Comparison of ENCODE assay signal across 10 mouse cellular contexts in genomic region chr16:21608176-21608865, GRCm38 (mm10).
DNase-seq lines count a peak whose midpoint lies in the region; ATAC-seq lines count a peak whose summit lies in the region.
"Had no signal": no experiment of that assay in that cellular context is flagged by ENCODE, and none has a peak within 500 bp of the region (broad histone marks: within the 10 kb centered on the region; RNA-seq: fewer than 3 reads in every experiment).

No protein-coding gene starts in this region.

- H3K27ac ChIP-seq in forebrain, embryonic 15.5 days (replicated peaks): no peak overlapping the region
- no peak overlapping the region for H3K27ac ChIP-seq in forebrain, embryonic 12.5 days
- H3K27ac ChIP-seq in hindbrain, embryonic 12.5 days: 0 out of 2 replicates have a peak overlapping the region, but pooled peaks have one; percentile 49
- peak overlapping the region; percentile 57 for H3K27ac ChIP-seq in midbrain, embryonic 14.5 days (replicated peaks; ENCODE audit: low read depth, low read length)
- H3K27ac ChIP-seq: limb, embryonic 15.5 days had no signal

- no peaks in the 10 kb centered on the region for H3K36me3 ChIP-seq in forebrain, embryonic 15.5 days
- H3K36me3 ChIP-seq in forebrain, embryonic 12.5 days (replicated peaks): no peaks in the 10 kb centered on the region
- no peaks in the 10 kb centered on the region for H3K36me3 ChIP-seq in hindbrain, embryonic 12.5 days
- no peaks in the 10 kb centered on the region for H3K36me3 ChIP-seq in midbrain, embryonic 14.5 days (ENCODE audit: control insufficient read depth, insufficient read depth, low read length)
- H3K36me3 ChIP-seq: limb, embryonic 15.5 days had no signal

- intact Hi-C loops in left cerebral cortex, postnatal 25 days (cut with DNase I): loop anchor here (5.0 kb wide), 1 partner anchor 86 kb away; no protein-coding TSS in a partner anchor
- intact Hi-C loops in left cerebral cortex, postnatal 14 days (cut with DNase I): no loop called here

- WGBS in forebrain, embryonic 15.5 days: 64% methylated on average over 10 of the region's 10 CpGs
- WGBS in forebrain, embryonic 12.5 days: 84% methylated on average over 10 of the region's 10 CpGs
- 69% methylated on average over 10 of the region's 10 CpGs for WGBS in hindbrain, embryonic 12.5 days
- WGBS in midbrain, embryonic 14.5 days: 60% methylated on average over 10 of the region's 10 CpGs

- H3K9ac ChIP-seq in forebrain, embryonic 15.5 days (replicated peaks): no peak overlapping the region
- H3K9ac ChIP-seq in forebrain, embryonic 12.5 days: no peak overlapping the region
- H3K9ac ChIP-seq in hindbrain, embryonic 12.5 days: no peak overlapping the region
- no peak overlapping the region for H3K9ac ChIP-seq in midbrain, embryonic 14.5 days (replicated peaks; ENCODE audit: low read length)
- H3K9ac ChIP-seq: limb, embryonic 15.5 days had no signal

- H3K4me1 ChIP-seq in forebrain, embryonic 15.5 days: peaks cover 11% of the 10 kb centered on the region; the same call in 1 of the 2 replicates
- H3K4me1 ChIP-seq in forebrain, embryonic 12.5 days: no peaks in the 10 kb centered on the region
- H3K4me1 ChIP-seq in hindbrain, embryonic 12.5 days: peaks cover 7% of the 10 kb centered on the region; the same call in 1 of the 2 replicates
- H3K4me1 ChIP-seq in midbrain, embryonic 14.5 days (ENCODE audit: control insufficient read depth, insufficient read depth, low read length): 0 out of 2 replicates have a peak, but pooled peaks cover 11% of the 10 kb centered on the region

- ATAC-seq in forebrain, embryonic 15.5 days (replicated peaks): 0 out of 2 replicates have a peak, but pooled peaks have one; percentile 57
- ATAC-seq in forebrain, embryonic 12.5 days (ENCODE audit: low FRiP score): no peak
- peak; percentile 54; the same call in 1 of the 2 replicates for ATAC-seq in hindbrain, embryonic 12.5 days (ENCODE audit: low FRiP score)
- ATAC-seq in midbrain, embryonic 14.5 days (ENCODE audit: low FRiP score, low TSS enrichment): no peak

- H3K27me3 ChIP-seq in forebrain, embryonic 15.5 days: no peaks in the 10 kb centered on the region
- H3K27me3 ChIP-seq in forebrain, embryonic 12.5 days: no peaks in the 10 kb centered on the region
- no peaks in the 10 kb centered on the region for H3K27me3 ChIP-seq in hindbrain, embryonic 12.5 days
- no peaks in the 10 kb centered on the region for H3K27me3 ChIP-seq in midbrain, embryonic 14.5 days (ENCODE audit: control insufficient read depth, insufficient read depth, low read length)
- H3K27me3 ChIP-seq: limb, embryonic 15.5 days had no signal

- H3K4me2 ChIP-seq in forebrain, embryonic 15.5 days (replicated peaks): no peak overlapping the region
- no peak overlapping the region for H3K4me2 ChIP-seq in forebrain, embryonic 12.5 days
- H3K4me2 ChIP-seq in hindbrain, embryonic 12.5 days (replicated peaks): no peak overlapping the region
- no peak overlapping the region for H3K4me2 ChIP-seq in midbrain, embryonic 14.5 days (ENCODE audit: low read length)
- H3K4me2 ChIP-seq: limb, embryonic 15.5 days had no signal

- peak; percentile 26 to 37 for DNase-seq in left cerebral cortex, postnatal 25 days (ENCODE audit: low spot score in 2 of 2)
- no peak for DNase-seq in left cerebral cortex, postnatal 14 days (ENCODE audit: low spot score in 2 of 2)
- peak; percentile 54 for DNase-seq in midbrain, embryonic 14.5 days
- no peak for DNase-seq in yolk sac, embryonic 10.5 days (ENCODE audit: low spot score)
- DNase-seq in thymus, adult 18-20 months: no peak
- DNase-seq: embryo, embryonic 11 days had no signal

- no peaks in the 10 kb centered on the region for H3K9me3 ChIP-seq in forebrain, embryonic 15.5 days
- no peaks in the 10 kb centered on the region for H3K9me3 ChIP-seq in forebrain, embryonic 12.5 days
- no peaks in the 10 kb centered on the region for H3K9me3 ChIP-seq in hindbrain, embryonic 12.5 days (replicated peaks)
- H3K9me3 ChIP-seq in midbrain, embryonic 14.5 days (ENCODE audit: control insufficient read depth, low read length): no peaks in the 10 kb centered on the region
- H3K9me3 ChIP-seq: limb, embryonic 15.5 days had no signal

- H3K4me3 ChIP-seq in forebrain, embryonic 15.5 days: no peak overlapping the region
- H3K4me3 ChIP-seq in forebrain, embryonic 12.5 days (replicated peaks): no peak overlapping the region
- H3K4me3 ChIP-seq in hindbrain, embryonic 12.5 days: no peak overlapping the region
- no peak overlapping the region for H3K4me3 ChIP-seq in midbrain, embryonic 14.5 days (replicated peaks; ENCODE audit: low read depth, low read length)
- H3K4me3 ChIP-seq: limb, embryonic 15.5 days had no signal

Comparison
In these comparisons a context has a peak if more than half of its experiments do, and no peak if none do; other contexts are left out.
1. ATAC-seq: peak in forebrain, embryonic 15.5 days (single experiment) and hindbrain, embryonic 12.5 days (single experiment); none in forebrain, embryonic 12.5 days (single experiment) and midbrain, embryonic 14.5 days (single experiment).
2. DNase-seq: peak in left cerebral cortex, postnatal 25 days (2 of 2) and midbrain, embryonic 14.5 days (single experiment); none in left cerebral cortex, postnatal 14 days (0 of 2), yolk sac, embryonic 10.5 days (single experiment) and thymus, adult 18-20 months (0 of 2).
3. H3K27ac ChIP-seq: peak in hindbrain, embryonic 12.5 days (single experiment) and midbrain, embryonic 14.5 days (single experiment); none in forebrain, embryonic 15.5 days (single experiment) and forebrain, embryonic 12.5 days (single experiment).